Mouse (Mus musculus) heart, embryonic 11.5 days (tissue): ENCODE measurements around the gene Siae. TPM values are rescaled to one million over a fixed set of nuclear protein-coding genes. Genes with fewer than 3 reads are reported as not detected.

Experiments
- ATAC-seq: fragments of 200-750 bp; cut with Nextera tagmentation; replicated peaks from 2 replicates; pipeline ENCODE4 v1.8.0; 2017; ENCODE audit warnings: moderate library complexity; ENCODE audit not compliant: insufficient number of reproducible peaks, low FRiP score, low TSS enrichment
- H3K27ac ChIP-seq: fragments of 300-500 bp; sonication (generic); 2 replicates; pipeline ENCODE4 v1.5.1; 2014; ENCODE audit warnings: mild to moderate bottlenecking, low read depth, low read length
- H3K27me3 ChIP-seq: fragments of 300-500 bp; sonication (generic); 2 replicates; pipeline ENCODE4 v1.6.1; 2014; ENCODE audit warnings: mild to moderate bottlenecking, low read length, mixed read lengths; ENCODE audit not compliant: control insufficient read depth, insufficient read depth
- H3K36me3 ChIP-seq: fragments of 300-500 bp; sonication (generic); 2 replicates; pipeline ENCODE4 v1.6.1; 2014; ENCODE audit warnings: mild to moderate bottlenecking, low read length, moderate library complexity, mixed read lengths; ENCODE audit not compliant: control insufficient read depth, insufficient read depth
- H3K4me1 ChIP-seq: fragments of 300-500 bp; sonication (generic); 2 replicates; pipeline ENCODE4 v1.6.1; 2014; ENCODE audit warnings: low read length; ENCODE audit not compliant: control insufficient read depth, insufficient read depth
- H3K4me2 ChIP-seq: fragments of 300-500 bp; sonication (generic); 2 replicates; pipeline ENCODE4 v1.6.1; 2014; ENCODE audit warnings: mild to moderate bottlenecking, moderate library complexity
- H3K4me3 ChIP-seq: fragments of 300-500 bp; sonication (generic); 2 replicates; pipeline ENCODE4 v1.5.1; 2014; ENCODE audit warnings: low read depth, low read length
- H3K9ac ChIP-seq: fragments of 300-500 bp; sonication (generic); 2 replicates; pipeline ENCODE4 v1.6.1; 2014; ENCODE audit warnings: mild to moderate bottlenecking, low read depth, low read length, moderate library complexity
- H3K9me3 ChIP-seq: fragments of 300-500 bp; sonication (generic); replicated peaks from 2 replicates; pipeline ENCODE4 v1.6.1; 2016; ENCODE audit warnings: low read length; ENCODE audit not compliant: control insufficient read depth
- WGBS: fragments of 180-500 bp; shearing (Covaris S2); extraction: QIAGEN DNeasy Blood & Tissue Kit; methylation state at CpG from one replicate; pipeline ENCODE4 v1.1.7; 2014; ENCODE audit not compliant: insufficient replicate concordance; 5-methylcytosine and 5-hydroxymethylcytosine counted together
- polyA plus RNA-seq: library from polyadenylated mRNA; unstranded; fragments of >200 nt; fragmentation: Nextera tagmentation; extraction: Ambion mirVana; gene quantifications from 2 replicates; pipeline ENCODE4 v1.2.1, GENCODE M21; 2014

Siae gene
- polyA plus RNA-seq, 1 experiment from 2014 or later, result 7.8 TPM

GRCm38 (mm10) chr9:37656439-37656881 is 101.0 kb downstream of the Siae start:
- Histone ChIP-seq H3K27me3 (no peaks in the 10 kb centered on the region), H3K27ac (peak overlapping the region; percentile 85), H3K4me3 (peak overlapping the region; percentile 74), H3K9me3 (no peaks in the 10 kb centered on the region), H3K4me1 (peaks cover 14% of the 10 kb centered on the region), H3K36me3 (peaks cover 8% of the 10 kb centered on the region), H3K9ac (peak overlapping the region; percentile 85), H3K4me2 (peak overlapping the region; percentile 85)
- ATAC-seq, result no peak
- 2% methylated on average over 10 of the region's 10 CpGs for WGBS

GRCm38 (mm10) chr9:37656931-37657481 is 101.5 kb downstream of the Siae start, which contains the start of gene Tbrg1:
TSS of gene Tbrg1 (minus strand) at chr9:37657312.
- WGBS, result under 1% methylated on average over 36 of the region's 36 CpGs
- peaks cover 8% of the 10 kb centered on the region for H3K36me3 ChIP-seq
- H3K9ac ChIP-seq, result peak within 1 kb of the TSS; percentile 85
- no peaks in the 10 kb centered on the region for H3K9me3 ChIP-seq
- peaks cover 14% of the 10 kb centered on the region for H3K4me1 ChIP-seq
- peak within 1 kb of the TSS; percentile 74 for H3K4me3 ChIP-seq
- ATAC-seq, result peak; percentile 88
- no peaks in the 10 kb centered on the region for H3K27me3 ChIP-seq
- peak within 1 kb of the TSS; percentile 85 for H3K27ac ChIP-seq
- peak within 1 kb of the TSS; percentile 85 for H3K4me2 ChIP-seq

- no peaks in the 10 kb centered on the region for H3K9me3 ChIP-seq
- no peaks in the 10 kb centered on the region for H3K36me3 ChIP-seq
- 72% methylated on average over 6 of the region's 6 CpGs for WGBS
- H3K27me3 ChIP-seq, result no peaks in the 10 kb centered on the region
- no peak overlapping the region for H3K9ac ChIP-seq
- ATAC-seq, result no peak
- peaks cover 11% of the 10 kb centered on the region; the same call in 1 of the 2 replicates for H3K4me1 ChIP-seq
- no peak overlapping the region for H3K4me3 ChIP-seq
- H3K27ac ChIP-seq, result no peak overlapping the region
- H3K4me2 ChIP-seq, result no peak overlapping the region
These were observed 103.9 kb downstream of the Siae start for GRCm38 (mm10) chr9:37659413-37659812.

- Histone ChIP-seq H3K4me1 (peaks cover 12% of the 10 kb centered on the region), H3K36me3 (no peaks in the 10 kb centered on the region), H3K4me2 (no peak overlapping the region), H3K27me3 (no peaks in the 10 kb centered on the region), H3K4me3 (no peak overlapping the region), H3K27ac (no peak overlapping the region), H3K9ac (no peak overlapping the region), H3K9me3 (no peaks in the 10 kb centered on the region)
- ATAC-seq, result no peak
- WGBS, result 68% methylated on average over 1 of the region's 1 CpGs
These were observed 107.7 kb downstream of the Siae start for GRCm38 (mm10) chr9:37663210-37663609.

- Histone ChIP-seq H3K36me3 (no peaks in the 10 kb centered on the region), H3K27ac (no peak overlapping the region), H3K27me3 (no peaks in the 10 kb centered on the region), H3K4me1 (peaks cover 12% of the 10 kb centered on the region), H3K4me2 (no peak overlapping the region), H3K9me3 (no peaks in the 10 kb centered on the region), H3K9ac (no peak overlapping the region), H3K4me3 (no peak overlapping the region)
- 41% methylated on average over 2 of the region's 2 CpGs for WGBS
- ATAC-seq, result no peak
These were observed 109.1 kb downstream of the Siae start for GRCm38 (mm10) chr9:37664604-37665003.

GRCm38 (mm10) chr9:37666045-37666444 is 110.5 kb downstream of the Siae start:
- Histone ChIP-seq H3K9me3 (no peaks in the 10 kb centered on the region), H3K27me3 (no peaks in the 10 kb centered on the region), H3K27ac (no peak overlapping the region), H3K9ac (no peak overlapping the region), H3K4me2 (no peak overlapping the region), H3K4me3 (no peak overlapping the region), H3K4me1 (peaks cover 12% of the 10 kb centered on the region), H3K36me3 (no peaks in the 10 kb centered on the region)
- 55% methylated on average over 7 of the region's 7 CpGs for WGBS
- no peak for ATAC-seq

GRCm38 (mm10) chr9:37669115-37669514 is 113.6 kb downstream of the Siae start, which contains the start of gene Panx3:
TSS of gene Panx3 (minus strand) at chr9:37669235.
- H3K4me2 ChIP-seq, result no peak within 1 kb of the TSS
- H3K4me1 ChIP-seq, result peaks cover 12% of the 10 kb centered on the region
- no peak within 1 kb of the TSS for H3K9ac ChIP-seq

GRCm38 (mm10) chr9:37669678-37670077 is 114.2 kb downstream of the Siae start:
- no peak for ATAC-seq
- H3K27me3 ChIP-seq, result no peaks in the 10 kb centered on the region

More at GRCm38 (mm10) chr9:37669115-37669514, 113.6 kb downstream of the Siae start, which contains the start of gene Panx3:
- Histone ChIP-seq H3K27ac (no peak within 1 kb of the TSS), H3K4me3 (no peak within 1 kb of the TSS), H3K9me3 (no peaks in the 10 kb centered on the region), H3K36me3 (no peaks in the 10 kb centered on the region), H3K27me3 (no peaks in the 10 kb centered on the region)
- no peak for ATAC-seq
- WGBS, result 66% methylated on average over 6 of the region's 6 CpGs

GRCm38 (mm10) chr9:37670261-37670660 is 114.8 kb downstream of the Siae start:
- peaks cover 7% of the 10 kb centered on the region for H3K4me1 ChIP-seq
- 82% methylated on average over 3 of the region's 3 CpGs for WGBS
- H3K27ac ChIP-seq, result no peak overlapping the region
- no peaks in the 10 kb centered on the region for H3K36me3 ChIP-seq
- no peaks in the 10 kb centered on the region for H3K9me3 ChIP-seq
- no peak overlapping the region for H3K9ac ChIP-seq
- no peak for ATAC-seq
- no peak overlapping the region for H3K4me2 ChIP-seq
- H3K4me3 ChIP-seq, result no peak overlapping the region
- H3K27me3 ChIP-seq, result no peaks in the 10 kb centered on the region

More at GRCm38 (mm10) chr9:37669678-37670077, 114.2 kb downstream of the Siae start:
- Histone ChIP-seq H3K27ac (no peak overlapping the region), H3K4me2 (no peak overlapping the region), H3K9me3 (no peaks in the 10 kb centered on the region), H3K9ac (no peak overlapping the region), H3K4me3 (no peak overlapping the region), H3K4me1 (peaks cover 10% of the 10 kb centered on the region), H3K36me3 (no peaks in the 10 kb centered on the region)
- WGBS, result 59% methylated on average over 4 of the region's 4 CpGs
